Mouse (Mus musculus) ZHBTc4 (cell line): ENCODE results near the gene Foxo3.

ENCODE experiments used
- DNase-seq: peaks from one replicate; pipeline ENCODE4 v3.0.0-alpha.2; 2011; ENCODE audit warnings: low read depth, low spot score

Gene Foxo3

GRCm38 (mm10) chr10:42251749-42252323, 24.7 kb downstream of the Foxo3 start:
- no peak for DNase-seq

DNA sequence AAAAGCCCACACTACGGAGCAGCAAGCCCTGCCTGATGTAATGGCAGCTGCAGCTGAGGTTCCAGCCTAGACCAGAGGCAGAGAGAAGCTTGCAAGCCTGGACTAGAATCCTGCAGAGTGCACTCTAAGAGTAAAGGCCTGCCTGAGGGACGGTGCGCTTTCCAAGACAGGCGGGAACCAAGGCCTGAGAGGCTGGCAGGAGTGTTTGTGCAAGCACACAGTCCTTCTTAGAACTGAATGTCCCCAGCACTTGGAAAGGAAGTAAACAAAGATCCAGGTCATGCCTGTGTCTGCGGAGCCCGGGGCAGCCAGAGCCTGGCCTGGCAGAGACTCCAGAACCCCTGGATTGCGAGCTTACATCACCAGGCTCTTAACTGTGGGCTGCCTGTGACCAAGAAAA, 25.4 kb downstream of the Foxo3 start:
- DNase-seq, result no peak

GRCm38 (mm10) chr10:42249965-42250364, 26.6 kb downstream of the Foxo3 start:
- DNase-seq, result no peak

DNA sequence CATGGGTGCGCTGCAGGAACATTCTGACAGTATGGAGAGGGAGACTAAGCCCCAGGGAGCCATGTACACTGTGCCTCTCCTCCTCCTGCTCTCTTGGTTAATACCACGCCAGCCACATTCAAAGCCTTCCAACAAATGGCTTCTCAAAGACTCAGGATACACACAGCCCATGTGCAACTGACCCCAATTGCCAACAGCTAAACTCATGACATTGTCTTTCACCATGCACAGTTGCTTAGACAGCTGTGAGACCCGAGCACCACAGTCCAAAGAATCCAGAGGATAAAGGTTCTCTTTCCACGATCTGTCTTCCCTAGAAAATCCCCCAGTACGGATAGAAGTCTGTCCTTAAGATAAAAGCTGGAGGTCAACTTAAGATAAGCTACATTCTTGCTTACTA, 27.9 kb downstream of the Foxo3 start:
- DNase-seq, result no peak

- no peak for DNase-seq
Observed at GRCm38 (mm10) chr10:42248156-42248555, 28.4 kb downstream of the Foxo3 start.

- peak; percentile 44 for DNase-seq
Observed at GRCm38 (mm10) chr10:42247125-42247816, 29.3 kb downstream of the Foxo3 start.

- DNase-seq, result peak; percentile 92
Observed at GRCm38 (mm10) chr10:42246483-42246882, 30.1 kb downstream of the Foxo3 start.

DNA sequence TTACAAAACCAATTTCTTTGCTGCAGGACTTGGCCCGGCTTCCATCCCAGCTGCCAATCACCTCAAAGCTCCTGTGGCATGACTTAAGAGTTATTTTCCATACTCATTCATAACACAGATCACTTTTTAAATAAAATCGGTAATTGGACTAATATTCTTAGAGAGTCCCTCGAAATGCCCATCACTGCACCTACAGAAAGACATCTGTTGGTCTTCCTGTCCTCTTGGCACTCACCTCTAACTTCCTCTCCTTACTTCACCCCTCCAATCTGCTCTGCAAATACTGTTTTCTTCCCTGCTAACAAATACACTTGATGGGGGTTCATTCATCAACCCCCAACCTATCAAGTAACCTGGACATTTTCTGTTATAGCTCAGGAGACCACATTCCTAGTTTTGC, 30.9 kb downstream of the Foxo3 start:
- DNase-seq, result no peak

DNA sequence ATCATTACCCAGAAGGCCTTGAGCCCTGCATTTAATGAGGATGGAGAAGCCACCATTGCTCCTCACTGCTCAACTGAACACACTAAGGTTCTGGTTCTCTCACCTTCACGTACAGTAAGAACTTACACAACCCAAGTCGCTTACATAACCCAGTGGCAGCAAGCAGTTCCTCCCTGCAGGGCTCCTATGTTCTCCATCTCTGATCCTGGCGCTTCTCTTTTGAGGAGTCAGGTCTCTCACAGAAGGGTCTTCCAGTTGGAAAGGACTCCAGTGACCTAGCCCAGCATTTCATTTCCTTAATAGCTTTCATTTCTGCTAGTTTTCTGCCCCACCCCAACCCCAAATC, 31.3 kb downstream of the Foxo3 start:
- DNase-seq, result no peak

- DNase-seq, result no peak
Observed at GRCm38 (mm10) chr10:42244420-42245255, 31.9 kb downstream of the Foxo3 start.

- DNase-seq, result peak; percentile 44
Observed at GRCm38 (mm10) chr10:42243925-42244324, 32.6 kb downstream of the Foxo3 start.

GRCm38 (mm10) chr10:42242484-42242883, 34.1 kb downstream of the Foxo3 start:
- no peak for DNase-seq

GRCm38 (mm10) chr10:42241775-42242174, 34.8 kb downstream of the Foxo3 start:
- no peak for DNase-seq

- DNase-seq, result no peak
Observed at GRCm38 (mm10) chr10:42239810-42240111, 36.8 kb downstream of the Foxo3 start.

DNA sequence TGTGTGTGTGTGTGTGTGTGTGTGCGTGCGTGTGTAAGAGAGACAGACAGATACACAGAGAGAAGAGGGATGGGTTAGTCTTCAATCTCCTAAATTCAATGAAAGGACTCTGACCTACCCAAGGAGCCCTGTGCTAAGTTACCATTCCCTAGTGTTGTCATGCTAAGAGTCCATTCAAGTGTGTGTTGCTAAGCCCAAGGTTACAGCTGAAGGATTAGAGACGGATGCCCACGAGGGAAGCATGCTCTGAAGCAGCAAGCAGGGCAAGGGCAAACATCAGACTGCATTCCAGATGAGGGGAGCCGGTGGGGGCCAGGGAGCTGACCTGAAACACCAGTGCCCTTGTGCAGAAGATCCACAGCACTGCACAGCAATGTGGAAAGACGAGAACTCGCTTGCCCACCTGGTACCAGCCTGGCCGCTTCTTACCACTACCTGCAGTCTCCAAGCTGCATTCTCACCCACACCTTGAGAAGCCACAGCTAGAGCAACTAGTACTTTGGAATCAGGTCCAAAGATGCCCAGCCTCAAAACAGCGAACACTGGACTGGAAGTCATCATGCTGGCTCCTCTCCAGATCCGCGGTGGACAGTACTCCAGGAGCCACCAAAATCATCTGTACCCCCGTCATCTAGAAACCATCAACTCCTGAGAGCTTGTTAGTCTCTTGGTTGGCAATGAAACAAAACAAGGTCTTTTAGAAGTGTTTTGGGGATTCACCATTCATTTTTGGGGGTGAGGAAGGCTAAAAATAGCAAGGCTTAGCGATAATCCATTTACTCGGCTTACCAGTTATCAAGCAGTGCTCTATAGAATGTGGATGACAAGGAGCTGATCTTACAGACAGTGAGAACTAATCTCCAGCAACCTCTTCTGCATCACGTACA, 37.4 kb downstream of the Foxo3 start:
- peak; percentile 21 for DNase-seq

DNA sequence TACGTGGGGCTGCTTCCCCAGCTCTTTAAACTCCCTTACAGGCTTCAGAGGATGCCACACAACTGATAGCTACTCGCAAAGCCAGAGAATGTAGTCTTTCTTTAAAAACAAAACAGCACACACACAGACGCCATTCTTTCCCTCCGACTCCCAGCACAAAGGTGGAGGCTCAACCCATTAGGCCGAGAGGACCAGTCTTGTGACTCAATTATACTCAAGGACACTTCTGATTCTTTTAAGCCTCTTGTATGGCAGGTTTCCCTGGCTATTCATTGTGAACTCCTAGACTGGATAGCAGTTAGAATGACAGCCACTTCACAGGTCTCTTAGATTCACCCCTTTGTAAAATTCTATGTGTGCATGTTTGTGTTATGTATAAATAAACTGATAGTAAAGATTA, 38.3 kb downstream of the Foxo3 start:
- peak; percentile 52 for DNase-seq

DNA sequence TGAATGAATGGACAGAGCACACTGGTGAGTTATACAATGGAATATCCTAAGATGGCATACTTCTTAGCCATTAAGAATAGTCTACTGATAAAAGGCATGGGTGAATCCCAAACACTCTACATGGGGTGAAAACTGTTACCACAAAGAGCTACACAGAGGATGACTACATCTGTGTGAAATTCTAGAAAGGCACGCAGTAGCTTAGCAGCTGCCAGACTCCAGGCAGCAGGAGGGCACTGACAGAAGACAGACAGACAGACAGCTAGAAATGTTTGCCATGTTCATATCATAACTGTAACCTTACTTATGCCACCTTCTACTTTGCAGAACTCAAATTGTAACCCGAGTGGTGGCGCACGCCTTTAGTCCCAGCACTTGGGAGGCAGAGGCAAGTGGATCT, 39.0 kb downstream of the Foxo3 start:
- DNase-seq, result no peak

DNA sequence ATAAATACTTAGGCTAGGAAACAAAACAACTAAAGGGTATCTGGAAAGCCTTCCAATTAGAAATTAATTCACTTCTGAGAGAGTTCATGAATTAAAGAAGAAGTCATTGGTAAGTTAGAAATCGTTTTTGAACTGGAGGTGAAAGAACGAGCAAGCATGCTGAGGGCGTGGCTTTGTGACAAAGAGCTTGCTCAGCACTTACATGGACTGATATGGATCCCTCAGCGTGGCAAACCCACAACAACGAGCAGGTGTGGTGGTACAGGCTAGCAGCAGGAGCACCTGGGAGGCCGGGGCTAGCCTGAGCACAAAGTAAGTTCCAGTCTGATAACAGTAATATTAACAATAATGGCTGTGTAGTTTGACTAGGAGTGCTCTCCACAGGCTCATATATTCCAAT, 41.2 kb downstream of the Foxo3 start:
- no peak for DNase-seq

- DNase-seq, result no peak
Observed at GRCm38 (mm10) chr10:42232977-42233376, 43.6 kb downstream of the Foxo3 start.

GRCm38 (mm10) chr10:42231847-42232246, 44.7 kb downstream of the Foxo3 start:
- DNase-seq, result no peak

DNA sequence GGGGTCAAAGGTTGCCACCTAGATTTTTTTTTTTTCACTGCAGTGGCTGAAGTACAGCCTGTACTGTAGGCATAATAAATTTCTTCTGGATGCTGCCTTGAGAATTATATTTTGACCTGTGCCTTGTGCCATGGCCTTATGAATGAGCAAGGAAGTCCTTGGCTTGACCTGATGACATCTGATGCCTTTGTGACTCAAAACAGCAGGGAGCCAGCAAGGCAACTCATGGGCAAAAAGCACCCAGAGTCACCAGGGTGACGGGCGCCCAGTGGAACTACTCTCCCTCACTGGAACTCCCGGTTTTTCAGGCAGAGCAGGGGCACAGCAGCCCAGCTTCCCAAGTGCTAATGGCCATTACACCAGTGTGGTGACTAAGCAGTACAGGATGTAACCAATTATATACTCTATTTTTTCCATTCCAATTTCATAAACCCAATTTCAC, 45.4 kb downstream of the Foxo3 start:
- no peak for DNase-seq
